Mouse (Mus musculus): Measurements from ENCODE around the gene Ak3. TPM values are rescaled to one million over a fixed set of nuclear protein-coding genes. Genes with fewer than 3 reads are reported as not detected.

The Ak3 gene
- polyA plus RNA-seq, 2 experiments = 33.9 to 83.9 TPM

GRCm38 (mm10) chr19:29044353-29044768, 3.4 kb downstream of the Ak3 start:
- DNase-seq (ENCODE audit: low spot score) = no peak
- no peaks in the 10 kb centered on the region for H3K9me3 ChIP-seq (ENCODE audit: control insufficient read depth, low read length)
- H3K36me3 ChIP-seq (ENCODE audit: control insufficient read depth, insufficient read depth, low read length) = no peaks in the 10 kb centered on the region
- H3K4me3 ChIP-seq (replicated peaks; ENCODE audit: low read length) = no peak overlapping the region
- no peak for TF ChIP-seq POLR2A (IDR thresholded peaks at IDR 0.05; ENCODE audit: borderline replicate concordance, extremely low read depth, insufficient read depth, insufficient read length)
- no peak overlapping the region for H3K4me2 ChIP-seq (replicated peaks; ENCODE audit: low read depth, low read length, severe bottlenecking)
- ATAC-seq (ENCODE audit: low FRiP score, low read depth) = no peak
- whole genome bisulfite sequencing = 68% methylated on average over 9 of the region's 9 CpGs
- H3K27ac ChIP-seq (replicated peaks; ENCODE audit: low read depth, low read length) = no peak overlapping the region
- H3K9ac ChIP-seq (ENCODE audit: low read depth, low read length, severe bottlenecking) = no peak overlapping the region
- peaks cover 16% of the 10 kb centered on the region for H3K4me1 ChIP-seq (ENCODE audit: control insufficient read depth, insufficient read depth, low read length)
- H3K27me3 ChIP-seq (ENCODE audit: control insufficient read depth, insufficient read depth, low read length) = no peaks in the 10 kb centered on the region

GRCm38 (mm10) chr19:29042647-29043046, 5.1 kb downstream of the Ak3 start:
- no peak overlapping the region for H3K27ac ChIP-seq (replicated peaks; ENCODE audit: low read depth, low read length)
- no peak for ATAC-seq (ENCODE audit: low FRiP score, low read depth)
- H3K4me1 ChIP-seq (ENCODE audit: control insufficient read depth, insufficient read depth, low read length) = peaks cover 16% of the 10 kb centered on the region
- no peak for TF ChIP-seq POLR2A (IDR thresholded peaks at IDR 0.05; ENCODE audit: borderline replicate concordance, extremely low read depth, insufficient read depth, insufficient read length)
- no peak overlapping the region for H3K4me3 ChIP-seq (replicated peaks; ENCODE audit: low read length)
- H3K4me2 ChIP-seq (replicated peaks; ENCODE audit: low read depth, low read length, severe bottlenecking) = no peak overlapping the region
- H3K9me3 ChIP-seq (ENCODE audit: control insufficient read depth, low read length) = no peaks in the 10 kb centered on the region
- 88% methylated on average over 9 of the region's 9 CpGs for WGBS
- 0 out of 2 replicates have a peak, but pooled peaks cover under 1% of the 10 kb centered on the region for H3K36me3 ChIP-seq (ENCODE audit: control insufficient read depth, insufficient read depth, low read length)
- H3K9ac ChIP-seq (ENCODE audit: low read depth, low read length, severe bottlenecking) = no peak overlapping the region
- H3K27me3 ChIP-seq (ENCODE audit: control insufficient read depth, insufficient read depth, low read length) = no peaks in the 10 kb centered on the region
- DNase-seq (ENCODE audit: low spot score) = no peak

- Histone ChIP-seq H3K27ac (replicated peaks; ENCODE audit: low read depth, low read length) (no peak overlapping the region), H3K4me3 (replicated peaks; ENCODE audit: low read length) (no peak overlapping the region), H3K27me3 (ENCODE audit: control insufficient read depth, insufficient read depth, low read length) (no peaks in the 10 kb centered on the region), H3K4me2 (replicated peaks; ENCODE audit: low read depth, low read length, severe bottlenecking) (no peak overlapping the region), H3K9me3 (ENCODE audit: control insufficient read depth, low read length) (no peaks in the 10 kb centered on the region), H3K9ac (ENCODE audit: low read depth, low read length, severe bottlenecking) (no peak overlapping the region), H3K36me3 (ENCODE audit: control insufficient read depth, insufficient read depth, low read length) (peaks cover 6% of the 10 kb centered on the region; the same call in 1 of the 2 replicates), H3K4me1 (ENCODE audit: control insufficient read depth, insufficient read depth, low read length) (peaks cover 16% of the 10 kb centered on the region)
- DNase-seq (ENCODE audit: low spot score) = no peak
- TF ChIP-seq POLR2A (IDR thresholded peaks at IDR 0.05; ENCODE audit: borderline replicate concordance, extremely low read depth, insufficient read depth, insufficient read length) = no peak
- 72% methylated on average over 6 of the region's 6 CpGs for WGBS
- ATAC-seq (ENCODE audit: low FRiP score, low read depth) = no peak
Observed at GRCm38 (mm10) chr19:29042143-29042542, 5.6 kb downstream of the Ak3 start.

GRCm38 (mm10) chr19:29040206-29040605, 7.6 kb downstream of the Ak3 start:
- no peak overlapping the region for H3K9ac ChIP-seq (ENCODE audit: low read depth, low read length, severe bottlenecking)
- peaks cover 13% of the 10 kb centered on the region for H3K36me3 ChIP-seq (ENCODE audit: control insufficient read depth, insufficient read depth, low read length)
- H3K27me3 ChIP-seq (ENCODE audit: control insufficient read depth, insufficient read depth, low read length) = no peaks in the 10 kb centered on the region
- H3K4me3 ChIP-seq (replicated peaks; ENCODE audit: low read length) = no peak overlapping the region
- WGBS = 86% methylated on average over 4 of the region's 4 CpGs
- no peak overlapping the region for H3K4me2 ChIP-seq (replicated peaks; ENCODE audit: low read depth, low read length, severe bottlenecking)
- ATAC-seq (ENCODE audit: low FRiP score, low read depth) = no peak
- H3K4me1 ChIP-seq (ENCODE audit: control insufficient read depth, insufficient read depth, low read length) = no peaks in the 10 kb centered on the region
- TF ChIP-seq POLR2A (IDR thresholded peaks at IDR 0.05; ENCODE audit: borderline replicate concordance, extremely low read depth, insufficient read depth, insufficient read length) = no peak
- no peaks in the 10 kb centered on the region for H3K9me3 ChIP-seq (ENCODE audit: control insufficient read depth, low read length)
- H3K27ac ChIP-seq (replicated peaks; ENCODE audit: low read depth, low read length) = no peak overlapping the region
- DNase-seq (ENCODE audit: low spot score) = no peak

- no peak overlapping the region for H3K27ac ChIP-seq (replicated peaks; ENCODE audit: low read depth, low read length)
- no peak overlapping the region for H3K4me2 ChIP-seq (replicated peaks; ENCODE audit: low read depth, low read length, severe bottlenecking)
- H3K9me3 ChIP-seq (ENCODE audit: control insufficient read depth, low read length) = no peaks in the 10 kb centered on the region
- TF ChIP-seq POLR2A (IDR thresholded peaks at IDR 0.05; ENCODE audit: borderline replicate concordance, extremely low read depth, insufficient read depth, insufficient read length) = no peak
- no peak overlapping the region for H3K9ac ChIP-seq (ENCODE audit: low read depth, low read length, severe bottlenecking)
- no peaks in the 10 kb centered on the region for H3K27me3 ChIP-seq (ENCODE audit: control insufficient read depth, insufficient read depth, low read length)
- DNase-seq (ENCODE audit: low spot score) (no peak), ATAC-seq (ENCODE audit: low FRiP score, low read depth) (no peak)
- no peak overlapping the region for H3K4me3 ChIP-seq (replicated peaks; ENCODE audit: low read length)
- peaks cover 13% of the 10 kb centered on the region for H3K36me3 ChIP-seq (ENCODE audit: control insufficient read depth, insufficient read depth, low read length)
- no peaks in the 10 kb centered on the region for H3K4me1 ChIP-seq (ENCODE audit: control insufficient read depth, insufficient read depth, low read length)
Observed at GRCm38 (mm10) chr19:29039334-29039733, 8.4 kb downstream of the Ak3 start.

GRCm38 (mm10) chr19:29037541-29037940, 10.2 kb downstream of the Ak3 start:
- no peak for ATAC-seq (ENCODE audit: low FRiP score, low read depth)
- TF ChIP-seq POLR2A (IDR thresholded peaks at IDR 0.05; ENCODE audit: borderline replicate concordance, extremely low read depth, insufficient read depth, insufficient read length) = no peak
- WGBS = 80% methylated on average over 10 of the region's 10 CpGs
- Histone ChIP-seq H3K4me3 (replicated peaks; ENCODE audit: low read length) (no peak overlapping the region), H3K4me1 (ENCODE audit: control insufficient read depth, insufficient read depth, low read length) (no peaks in the 10 kb centered on the region), H3K36me3 (ENCODE audit: control insufficient read depth, insufficient read depth, low read length) (peaks cover 13% of the 10 kb centered on the region), H3K4me2 (replicated peaks; ENCODE audit: low read depth, low read length, severe bottlenecking) (no peak overlapping the region), H3K27me3 (ENCODE audit: control insufficient read depth, insufficient read depth, low read length) (no peaks in the 10 kb centered on the region), H3K9me3 (ENCODE audit: control insufficient read depth, low read length) (no peaks in the 10 kb centered on the region), H3K9ac (ENCODE audit: low read depth, low read length, severe bottlenecking) (no peak overlapping the region), H3K27ac (replicated peaks; ENCODE audit: low read depth, low read length) (no peak overlapping the region)
- no peak for DNase-seq (ENCODE audit: low spot score)

All from limb, embryonic 14.5 days (tissue).